Mouse (Mus musculus) CH12.LX (cell line): Measurements from ENCODE around the gene Serpinc1. TPM values are rescaled to one million over a fixed set of nuclear protein-coding genes. Genes with fewer than 3 reads are reported as not detected.

Source experiments
- DNase-seq: peaks from one replicate; pipeline ENCODE4 v3.0.0-alpha.2; 2013; ENCODE audit errors: extremely low read depth
- H3K27ac ChIP-seq: 2 replicates; pipeline ENCODE4 v1.5.1; 2012; ENCODE audit warnings: low read depth, mild to moderate bottlenecking, control low read depth, moderate library complexity; ENCODE audit not compliant: insufficient read depth
- H3K27me3 ChIP-seq: replicated peaks from 2 replicates; pipeline ENCODE3; 2012; ENCODE audit warnings: inconsistent platforms
- H3K36me3 ChIP-seq, 2 experiments: replicated peaks in 1 of 2; 2 replicates each; pipeline versions ENCODE3 to v1.6.1; 2012; ENCODE audit warnings: inconsistent platforms in 1 of 2, low read length in 1 of 2, mild to moderate bottlenecking in 1 of 2, mixed read lengths in 1 of 2, moderate library complexity in 1 of 2; ENCODE audit not compliant: control insufficient read depth in 1 of 2, insufficient read depth in 1 of 2
- H3K4me1 ChIP-seq, 2 experiments: 2 replicates each; pipeline ENCODE4 v1.6.1; 2012; ENCODE audit warnings: inconsistent platforms in 1 of 2, moderate library complexity in 1 of 2; ENCODE audit not compliant: insufficient read depth in 2 of 2, control insufficient read depth in 1 of 2
- H3K4me2 ChIP-seq: 2 replicates; pipeline ENCODE4 v1.6.1; 2012; ENCODE audit warnings: low read depth, mild to moderate bottlenecking, control low read depth; ENCODE audit not compliant: poor library complexity, insufficient read depth, severe bottlenecking
- H3K4me3 ChIP-seq, 3 experiments: fragments of 150-350 bp in 1 of 3; sonication (generic) in 1 of 3; replicated peaks in 1 of 3; 2 replicates each; pipeline versions ENCODE3 to v1.5.1; 2011 to 2012; ENCODE audit warnings: low read depth in 2 of 3, low read length in 2 of 3, mild to moderate bottlenecking in 2 of 3, moderate library complexity in 2 of 3, control low read depth in 1 of 3, improper control_type of control experiment in 1 of 3, inconsistent platforms in 1 of 3, mixed read lengths in 1 of 3; ENCODE audit not compliant: poor library complexity in 1 of 3
- H3K79me2 ChIP-seq: replicated peaks from 2 replicates; pipeline ENCODE4 v1.6.1; 2012; ENCODE audit warnings: mild to moderate bottlenecking, moderate library complexity; ENCODE audit not compliant: control insufficient read depth, poor library complexity, insufficient read depth, severe bottlenecking; ENCODE audit errors: extremely low read depth
- H3K9ac ChIP-seq: 2 replicates; pipeline ENCODE4 v1.6.1; 2012; ENCODE audit warnings: low read depth, mild to moderate bottlenecking, control low read depth, moderate library complexity; ENCODE audit not compliant: insufficient read depth
- H3K9me3 ChIP-seq: replicated peaks from 2 replicates; pipeline ENCODE3; 2012; ENCODE audit warnings: low read length, inconsistent platforms, mixed read lengths
- CHD1 ChIP-seq: IDR thresholded peaks from 2 replicates; pipeline ENCODE4 v1.6.1; 2012; ENCODE audit warnings: low read depth, low read length, improper control_type of control experiment, inconsistent platforms
- CHD2 ChIP-seq: IDR thresholded peaks from 2 replicates; pipeline ENCODE4 v1.6.1; 2011; ENCODE audit warnings: low read length, improper control_type of control experiment
- E2F4 ChIP-seq: IDR thresholded peaks from 2 replicates; pipeline ENCODE4 v1.6.1; 2011; ENCODE audit warnings: low read depth, low read length, improper control_type of control experiment; ENCODE audit not compliant: insufficient replicate concordance
- GABPA ChIP-seq: IDR thresholded peaks from 2 replicates; pipeline ENCODE4 v1.6.1; 2012; ENCODE audit warnings: low read depth, low read length, improper control_type of control experiment, inconsistent platforms; ENCODE audit not compliant: insufficient replicate concordance
- HCFC1 ChIP-seq: IDR thresholded peaks from 2 replicates; pipeline ENCODE4 v1.6.1; 2012; ENCODE audit warnings: low read depth, mild to moderate bottlenecking, inconsistent platforms, low read length, improper control_type of control experiment
- IRF4 ChIP-seq: IDR thresholded peaks from 2 replicates; pipeline ENCODE4 v1.6.1; 2014; ENCODE audit warnings: low read depth, mild to moderate bottlenecking, inconsistent platforms, low read length, improper control_type of control experiment
- JUN ChIP-seq: IDR thresholded peaks from 2 replicates; pipeline ENCODE4 v1.6.1; 2011; ENCODE audit warnings: low read depth, mild to moderate bottlenecking, low read length, improper control_type of control experiment, moderate library complexity; ENCODE audit not compliant: insufficient read depth
- JUND ChIP-seq: conservative IDR thresholded peaks from 2 replicates; pipeline ENCODE4 v1.6.1; 2011; ENCODE audit warnings: low read depth, low read length, improper control_type of control experiment
- MAFK ChIP-seq: IDR thresholded peaks from 2 replicates; pipeline ENCODE4 v1.6.1; 2011; ENCODE audit warnings: low read length, improper control_type of control experiment; ENCODE audit not compliant: insufficient replicate concordance
- MAZ ChIP-seq: IDR thresholded peaks from 2 replicates; pipeline ENCODE4 v1.6.1; 2012; ENCODE audit warnings: low read depth, mild to moderate bottlenecking, inconsistent platforms, low read length, improper control_type of control experiment, moderate library complexity
- MYC ChIP-seq: IDR thresholded peaks from 2 replicates; pipeline ENCODE4 v1.6.1; 2011; ENCODE audit warnings: low read depth, mild to moderate bottlenecking, improper control_type of control experiment, low read length
- NELFE ChIP-seq: IDR thresholded peaks from 2 replicates; pipeline ENCODE4 v1.6.1; 2011; ENCODE audit warnings: low read depth, low read length, improper control_type of control experiment
- NRF1 ChIP-seq: IDR thresholded peaks from 2 replicates; pipeline ENCODE4 v1.6.1; 2014; ENCODE audit warnings: low read depth, mild to moderate bottlenecking, inconsistent platforms, low read length, improper control_type of control experiment, moderate library complexity
- PAX5 ChIP-seq: IDR thresholded peaks from 2 replicates; pipeline ENCODE4 v1.6.1; 2012; ENCODE audit warnings: low read length, inconsistent platforms, mixed read lengths
- RCOR1 ChIP-seq: conservative IDR thresholded peaks from 2 replicates; pipeline ENCODE4 v1.6.1; 2012; ENCODE audit warnings: low read depth, mild to moderate bottlenecking, inconsistent platforms, low read length, improper control_type of control experiment
- SIN3A ChIP-seq: IDR thresholded peaks from 2 replicates; pipeline ENCODE4 v1.6.1; 2012; ENCODE audit warnings: low read length, improper control_type of control experiment, inconsistent platforms
- TBP ChIP-seq: conservative IDR thresholded peaks from 2 replicates; pipeline ENCODE4 v1.6.1; 2011; ENCODE audit warnings: low read depth, low read length, improper control_type of control experiment
- USF1 ChIP-seq: IDR thresholded peaks from 2 replicates; pipeline ENCODE4 v1.6.1; 2014; ENCODE audit warnings: low read depth, mild to moderate bottlenecking, inconsistent platforms, low read length, improper control_type of control experiment
- ZC3H11A ChIP-seq: IDR thresholded peaks from 2 replicates; pipeline ENCODE4 v1.6.1; 2012; ENCODE audit warnings: low read depth, mild to moderate bottlenecking, inconsistent platforms, low read length, improper control_type of control experiment
- ZKSCAN1 ChIP-seq: IDR thresholded peaks from 2 replicates; pipeline ENCODE4 v1.6.1; 2012; ENCODE audit warnings: low read depth, inconsistent platforms, low read length, improper control_type of control experiment, borderline replicate concordance
- ZNF384 ChIP-seq: IDR thresholded peaks from 2 replicates; pipeline ENCODE4 v1.6.1; 2012; ENCODE audit warnings: low read depth, low read length, improper control_type of control experiment, inconsistent platforms
- dilution Hi-C: fragments of 300-500 bp; cut with MboI; formaldehyde crosslinking; loops from 2 replicates; pipeline ENCODE4 v1.14.3; 2020; ENCODE audit warnings: low sequenced_read_pairs; ENCODE audit not compliant: extremely low pct_unique_long_range_greater_than_20kb, extremely low pct_ligation_motif_present
- in situ Hi-C: fragments of 300-500 bp; cut with MboI; formaldehyde crosslinking; loops from 3 replicates; pipeline ENCODE4 v1.14.3; 2019; ENCODE audit warnings: low sequenced_read_pairs, low pct_ligation_motif_present, low pct_unique_long_range_greater_than_20kb, mixed read lengths
- polyA plus RNA-seq: library from polyadenylated mRNA; unstranded; fragments of >175 nt; gene quantifications from 2 replicates; pipeline ENCODE4 v1.2.1, GENCODE M21; 2012; ENCODE audit warnings: low read depth; ENCODE audit not compliant: insufficient read length
- total RNA-seq, 2 experiments: library from RNA; depleted of rRNA; stranded (reverse); fragments of 300-350 nt in 1 of 2; fragments of >200 nt in 1 of 2; gene quantifications; 2 replicates each; pipeline ENCODE4 v1.2.3; 2012 to 2014

The Serpinc1 gene
- total RNA-seq (2012; rRNA removed) (154 and 204 TPM in 2 replicates), total RNA-seq (2014; rRNA removed) (193 and 202 TPM in 2 replicates), polyA plus RNA-seq (143 and 149 TPM in 2 replicates)

GRCm38 (mm10) chr1:160978071-160978735 lies at the start of gene Serpinc1:
Gene Serpinc1 (plus strand): TSS chr1:160978585.
- Histone ChIP-seq H3K4me1 (peaks cover 6 to 29% of the 10 kb centered on the region in 2 experiments), H3K36me3 (peaks cover 6 to 8% of the 10 kb centered on the region in 2 experiments), H3K27me3 (no peaks in the 10 kb centered on the region), H3K27ac (no peak within 1 kb of the TSS), H3K9me3 (no peaks in the 10 kb centered on the region), H3K9ac (no peak within 1 kb of the TSS), H3K4me2 (no peak within 1 kb of the TSS), H3K4me3 (no peak within 1 kb of the TSS), H3K79me2 (no peaks in the 10 kb centered on the region)
- dilution Hi-C loops (no loop called here), in situ Hi-C loops (no loop called here)
- no peak for DNase-seq
- TF ChIP-seq PAX5 (no peak), E2F4 (no peak), TBP (no peak), JUN (no peak), MYC (no peak), ZC3H11A (no peak), HCFC1 (no peak), RCOR1 (no peak), ZNF384 (no peak), GABPA (no peak), USF1 (no peak), JUND (no peak), SIN3A (no peak), MAFK (no peak), NELFE (no peak), IRF4 (no peak), CHD2 (no peak), CHD1 (no peak), ZKSCAN1 (no peak), MAZ (no peak)

GRCm38 (mm10) chr1:160931320-160931719 lies 47.1 kb upstream of the Serpinc1 start:
- H3K4me2 ChIP-seq = no peak overlapping the region
- in situ Hi-C loops = loop anchor here (25.0 kb wide), 1 partner anchor 256 kb away; no protein-coding TSS in a partner anchor
- no peak for TF ChIP-seq NRF1
- H3K79me2 ChIP-seq = peaks cover 12% of the 10 kb centered on the region
- dilution Hi-C loops = no loop called here
- DNase-seq = no peak
- H3K9ac ChIP-seq = no peak overlapping the region
- peaks cover 5 to 49% of the 10 kb centered on the region in 2 experiments for H3K36me3 ChIP-seq
- H3K9me3 ChIP-seq = no peaks in the 10 kb centered on the region
- no peak overlapping the region for H3K4me3 ChIP-seq
- H3K4me1 ChIP-seq = no peaks in the 10 kb centered on the region
- H3K27ac ChIP-seq = no peak overlapping the region
- H3K27me3 ChIP-seq = no peaks in the 10 kb centered on the region
